Mouse (Mus musculus) telencephalon, adult 2 months (tissue): Measurements from ENCODE around the gene Arhgap17.

Experiments
- DNase-seq: peaks from one replicate; pipeline ENCODE4 v3.0.0-alpha.2; 2011; ENCODE audit warnings: low read depth, low spot score

The Arhgap17 gene

GRCm38 (mm10) chr7:123369759-123370481 lies at the start of gene Arhgap17, which contains the start of gene Lcmt1:
Gene Arhgap17 (minus strand): TSS chr7:123369915.
Gene Lcmt1 (plus strand): TSS chr7:123369784.
- DNase-seq = peak; percentile 91

GRCm38 (mm10) chr7:123417661-123418060 lies 47.9 kb upstream of the Arhgap17 start:
- no peak for DNase-seq

GRCm38 (mm10) chr7:123416803-123417202 lies 47.1 kb upstream of the Arhgap17 start:
- no peak for DNase-seq

GRCm38 (mm10) chr7:123412143-123412542 lies 42.4 kb upstream of the Arhgap17 start:
- DNase-seq = no peak

GRCm38 (mm10) chr7:123411109-123411508 lies 41.4 kb upstream of the Arhgap17 start:
- DNase-seq = peak; percentile 60

- no peak for DNase-seq
Measured at GRCm38 (mm10) chr7:123410502-123410901, 40.8 kb upstream of the Arhgap17 start.

GRCm38 (mm10) chr7:123406988-123407387 lies 37.3 kb upstream of the Arhgap17 start:
- no peak for DNase-seq

- DNase-seq = no peak
Measured at GRCm38 (mm10) chr7:123405619-123406018, 35.9 kb upstream of the Arhgap17 start.

GRCm38 (mm10) chr7:123404198-123404597 lies 34.5 kb upstream of the Arhgap17 start:
- DNase-seq = no peak

- no peak for DNase-seq
Measured at GRCm38 (mm10) chr7:123401121-123401520, 31.4 kb upstream of the Arhgap17 start.

- DNase-seq = no peak
Measured at GRCm38 (mm10) chr7:123399286-123399685, 29.6 kb upstream of the Arhgap17 start.

- DNase-seq = peak; percentile 46
Measured at GRCm38 (mm10) chr7:123398828-123399227, 29.1 kb upstream of the Arhgap17 start.

- DNase-seq = no peak
Measured at GRCm38 (mm10) chr7:123397931-123398330, 28.2 kb upstream of the Arhgap17 start.

- DNase-seq = no peak
Measured at GRCm38 (mm10) chr7:123397369-123397768, 27.7 kb upstream of the Arhgap17 start.

- DNase-seq = no peak
Measured at GRCm38 (mm10) chr7:123396900-123397299, 27.2 kb upstream of the Arhgap17 start.

GRCm38 (mm10) chr7:123394271-123394670 lies 24.6 kb upstream of the Arhgap17 start:
- DNase-seq = no peak

GRCm38 (mm10) chr7:123389686-123390280 lies 20.1 kb upstream of the Arhgap17 start:
- DNase-seq = no peak

GRCm38 (mm10) chr7:123385693-123386407 lies 16.1 kb upstream of the Arhgap17 start:
- no peak for DNase-seq

GRCm38 (mm10) chr7:123377443-123378400 lies 8.0 kb upstream of the Arhgap17 start:
- peak; percentile 98 for DNase-seq

GRCm38 (mm10) chr7:123371501-123371900 lies 1.8 kb upstream of the Arhgap17 start:
- DNase-seq = no peak

GRCm38 (mm10) chr7:123370700-123371099 lies 985 bp upstream of the Arhgap17 start:
- no peak for DNase-seq
